Comparison of ENCODE assay signal across 8 mouse cellular contexts in the genomic region with DNA sequence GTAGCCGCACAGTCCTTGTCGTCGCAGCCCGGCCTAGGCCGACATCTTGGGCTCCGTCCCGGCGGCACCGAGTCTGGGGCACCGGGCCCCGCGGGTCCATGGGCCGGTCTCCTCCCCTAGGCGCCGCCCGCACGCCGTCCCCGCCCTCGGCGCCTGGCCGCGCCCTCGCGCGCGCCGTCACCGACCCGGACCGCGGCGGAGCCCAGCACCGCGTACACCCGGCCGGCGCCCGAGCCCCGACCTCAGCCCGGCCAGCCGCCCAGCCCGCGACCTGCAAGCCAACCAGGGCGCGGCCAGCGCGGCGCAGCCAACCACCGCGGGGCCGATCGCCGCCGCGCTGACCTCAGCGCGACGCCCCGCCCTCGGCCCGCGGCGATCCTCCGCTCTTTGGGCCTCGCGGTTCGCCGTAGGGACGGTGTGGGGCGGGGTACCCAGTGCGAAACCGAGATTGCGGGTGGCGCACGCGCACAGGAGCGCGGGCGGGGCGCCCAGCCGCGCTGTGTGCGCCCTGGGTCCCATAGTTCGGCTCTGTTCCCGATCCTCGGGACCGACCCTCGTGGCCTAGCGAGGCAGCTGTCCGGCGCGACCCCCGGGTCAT. TPM values are rescaled to one million over a fixed set of nuclear protein-coding genes. Genes with fewer than 3 reads are reported as not detected.
DNase-seq lines count a peak whose midpoint lies in the region; ATAC-seq lines count a peak whose summit lies in the region.

A gene (minus strand): TSS at position 343 of the 598 bp plus-strand sequence.

- H3K36me3 ChIP-seq in forebrain, embryonic 10.5 days (replicated peaks), result no peaks in the 10 kb centered on the region
- H3K36me3 ChIP-seq in heart, embryonic 14.5 days (ENCODE audit: control insufficient read depth, insufficient read depth, low read length), result 0 out of 2 replicates have a peak, but pooled peaks cover 5% of the 10 kb centered on the region
- no peaks in the 10 kb centered on the region for H3K36me3 ChIP-seq in liver, embryonic 12.5 days
- no peaks in the 10 kb centered on the region for H3K36me3 ChIP-seq in stomach, embryonic 15.5 days

- H3K4me1 ChIP-seq in forebrain, embryonic 10.5 days, result peaks cover 41% of the 10 kb centered on the region
- peaks cover 5 to 31% of the 10 kb centered on the region in 2 experiments for H3K4me1 ChIP-seq in heart, embryonic 14.5 days (ENCODE audit: control insufficient read depth in 2 of 2, insufficient read depth in 2 of 2, low read length in 2 of 2)
- H3K4me1 ChIP-seq in liver, embryonic 12.5 days, result peaks cover 55% of the 10 kb centered on the region
- peaks cover 18% of the 10 kb centered on the region; the same call in 1 of the 2 replicates for H3K4me1 ChIP-seq in stomach, embryonic 15.5 days

- H3K27ac ChIP-seq in forebrain, embryonic 10.5 days, result peak within 1 kb of the TSS; percentile 94
- H3K27ac ChIP-seq in heart, embryonic 14.5 days (replicated peaks in 1 of 2; ENCODE audit: control insufficient read depth in 1 of 2, insufficient read depth in 1 of 2, low read depth in 2 of 2, low read length in 2 of 2), result peak within 1 kb of the TSS; percentile 90 to 96
- peak within 1 kb of the TSS; percentile 80 for H3K27ac ChIP-seq in liver, embryonic 12.5 days
- peak within 1 kb of the TSS; percentile 95 for H3K27ac ChIP-seq in stomach, embryonic 15.5 days

- under 1% methylated on average over 94 of the region's 94 CpGs for WGBS in forebrain, embryonic 10.5 days
- under 1% methylated on average over 87 of the region's 94 CpGs for WGBS in heart, embryonic 14.5 days
- 1% methylated on average over 94 of the region's 94 CpGs for WGBS in liver, embryonic 12.5 days (ENCODE audit: insufficient replicate concordance)
- under 1% methylated on average over 90 of the region's 94 CpGs for WGBS in stomach, embryonic 15.5 days

- ATAC-seq in heart, embryonic 14.5 days (ENCODE audit: insufficient number of reproducible peaks, insufficient read depth, low FRiP score, low read depth), result peak; percentile 90
- ATAC-seq in liver, embryonic 12.5 days, result peak; percentile 86
- ATAC-seq in stomach, embryonic 15.5 days (ENCODE audit: insufficient read depth, low FRiP score, low read depth), result peak; percentile 91

- no peaks in the 10 kb centered on the region for H3K9me3 ChIP-seq in forebrain, embryonic 10.5 days
- H3K9me3 ChIP-seq in heart, embryonic 14.5 days (ENCODE audit: control insufficient read depth, low read length), result no peaks in the 10 kb centered on the region
- H3K9me3 ChIP-seq in liver, embryonic 12.5 days (replicated peaks), result no peaks in the 10 kb centered on the region
- no peaks in the 10 kb centered on the region for H3K9me3 ChIP-seq in stomach, embryonic 15.5 days

- peak within 1 kb of the TSS; percentile 95 for H3K9ac ChIP-seq in heart, embryonic 14.5 days (ENCODE audit: low read length)
- peak within 1 kb of the TSS; percentile 73 for H3K9ac ChIP-seq in liver, embryonic 12.5 days
- H3K9ac ChIP-seq in stomach, embryonic 15.5 days, result peak within 1 kb of the TSS; percentile 97

- peak within 1 kb of the TSS; percentile 71 for H3K4me2 ChIP-seq in heart, embryonic 14.5 days (ENCODE audit: low read length)
- peak within 1 kb of the TSS; percentile 93 for H3K4me2 ChIP-seq in liver, embryonic 12.5 days
- H3K4me2 ChIP-seq in stomach, embryonic 15.5 days, result peak within 1 kb of the TSS; percentile 85

- H3K4me3 ChIP-seq in forebrain, embryonic 10.5 days, result peak within 1 kb of the TSS; percentile 98
- H3K4me3 ChIP-seq in heart, embryonic 14.5 days (ENCODE audit: control insufficient read depth in 1 of 2, insufficient read depth in 1 of 2, low read depth in 1 of 2, low read length in 2 of 2), result peak within 1 kb of the TSS; percentile 94 to 98
- peak within 1 kb of the TSS; percentile 71 for H3K4me3 ChIP-seq in liver, embryonic 12.5 days
- peak within 1 kb of the TSS; percentile 99 for H3K4me3 ChIP-seq in stomach, embryonic 15.5 days (replicated peaks)

- no peaks in the 10 kb centered on the region for H3K27me3 ChIP-seq in forebrain, embryonic 10.5 days (ENCODE audit: poor library complexity, severe bottlenecking)
- no peaks in the 10 kb centered on the region for H3K27me3 ChIP-seq in heart, embryonic 14.5 days (ENCODE audit: control insufficient read depth, insufficient read depth, low read length)
- peaks cover 57% of the 10 kb centered on the region for H3K27me3 ChIP-seq in liver, embryonic 12.5 days (replicated peaks)
- H3K27me3 ChIP-seq in stomach, embryonic 15.5 days (replicated peaks), result no peaks in the 10 kb centered on the region

- peak; percentile 82 for DNase-seq in 416B (ENCODE audit: low read depth)
- peak; percentile 98 for DNase-seq in brain, adult 2 months (ENCODE audit: low read depth, low spot score)
- peak; percentile 89 for DNase-seq in forebrain, embryonic 10.5 days (ENCODE audit: extremely low spot score, low spot score)
- DNase-seq in kidney, postnatal 14 days, result peak; percentile 98
- peak; percentile 22 for DNase-seq in naive thymus-derived CD4-positive, alpha-beta T cell, adult 2 months (ENCODE audit: low read depth)

RNA-seq across cellular contexts. Expression of the gene that starts here (rescaled TPM):
- polyA plus RNA-seq in forebrain, embryonic 10.5 days (2016; fragmentation: Nextera tagmentation; extraction: Ambion mirVana), result 30.1 and 30.3 TPM in 2 replicates
- 27.0 and 28.9 TPM in 2 replicates for polyA plus RNA-seq in heart, embryonic 14.5 days (2014; fragmentation: Nextera tagmentation; extraction: Ambion mirVana)
- 13.0 and 15.1 TPM in 2 replicates for polyA plus RNA-seq in liver, embryonic 12.5 days (2016; fragmentation: Nextera tagmentation; extraction: Ambion mirVana)
- polyA plus RNA-seq in stomach, embryonic 15.5 days (2015; fragmentation: Nextera tagmentation; extraction: Ambion mirVana), result 32.5 and 34.2 TPM in 2 replicates

Comparison
In these comparisons a context has a peak if more than half of its experiments do, and no peak if none do; other contexts are left out.
1. Peak in every context shown above with its lines: DNase-seq, ATAC-seq, H3K4me3 ChIP-seq and H3K27ac ChIP-seq.
2. DNase-seq: peak in every context shown above with its lines; median percentile 98 in brain, adult 2 months; 98 in kidney, postnatal 14 days; 89 in forebrain, embryonic 10.5 days; 82 in 416B; 22 in naive thymus-derived CD4-positive, alpha-beta T cell, adult 2 months.